Mouse (Mus musculus) neural tube, embryonic 13.5 days (tissue): ENCODE measurements around the gene Sp6. TPM values are rescaled to one million over a fixed set of nuclear protein-coding genes. Genes with fewer than 3 reads are reported as not detected.

Source experiments
- ATAC-seq: fragments of 200-750 bp; cut with Nextera tagmentation; 2 replicates; pipeline ENCODE4 v1.8.0; 2017; ENCODE audit warnings: low read depth, mild to moderate bottlenecking, moderate TSS enrichment, moderate library complexity
- H3K27ac ChIP-seq: fragments of 300-500 bp; sonication (generic); replicated peaks from 2 replicates; pipeline ENCODE4 v1.5.1; 2015; ENCODE audit warnings: moderate library complexity, mild to moderate bottlenecking, inconsistent platforms
- H3K27me3 ChIP-seq: fragments of 300-500 bp; sonication (generic); 2 replicates; pipeline ENCODE4 v1.6.1; 2015; ENCODE audit warnings: mild to moderate bottlenecking, inconsistent platforms
- H3K36me3 ChIP-seq: fragments of 300-500 bp; sonication (generic); 2 replicates; pipeline ENCODE4 v1.6.1; 2015; ENCODE audit warnings: mild to moderate bottlenecking, inconsistent platforms
- H3K4me1 ChIP-seq: fragments of 300-500 bp; sonication (generic); replicated peaks from 2 replicates; pipeline ENCODE4 v1.6.1; 2015; ENCODE audit warnings: inconsistent platforms
- H3K4me2 ChIP-seq: fragments of 300-500 bp; sonication (generic); 2 replicates; pipeline ENCODE4 v1.6.1; 2015; ENCODE audit warnings: inconsistent platforms, mild to moderate bottlenecking, moderate library complexity
- H3K4me3 ChIP-seq: fragments of 300-500 bp; sonication (generic); 2 replicates; pipeline ENCODE4 v1.5.1; 2015; ENCODE audit warnings: mild to moderate bottlenecking, inconsistent platforms
- H3K9ac ChIP-seq: fragments of 300-500 bp; sonication (generic); 2 replicates; pipeline ENCODE4 v1.6.1; 2015; ENCODE audit warnings: moderate library complexity, mild to moderate bottlenecking, inconsistent platforms
- H3K9me3 ChIP-seq: fragments of 300-500 bp; sonication (generic); 2 replicates; pipeline ENCODE4 v1.6.1; 2016; ENCODE audit warnings: inconsistent platforms
- WGBS: fragments of 180-500 bp; shearing (Covaris S2); methylation state at CpG from one replicate; pipeline ENCODE4 v1.1.7; 2015; 5-methylcytosine and 5-hydroxymethylcytosine counted together
- polyA plus RNA-seq: library from polyadenylated mRNA; unstranded; fragments of >200 nt; fragmentation: Nextera tagmentation; extraction: Ambion mirVana; gene quantifications from 2 replicates; pipeline ENCODE4 v1.2.1, GENCODE M21; 2015

Sp6 gene
- polyA plus RNA-seq, 1 experiment from 2014 or later: 0.29 TPM

- Histone ChIP-seq H3K36me3 (no peaks in the 10 kb centered on the region), H3K27me3 (no peaks in the 10 kb centered on the region), H3K27ac (no peak overlapping the region), H3K4me1 (peaks cover 10% of the 10 kb centered on the region), H3K4me3 (no peak overlapping the region), H3K9ac (no peak overlapping the region), H3K4me2 (no peak overlapping the region), H3K9me3 (no peaks in the 10 kb centered on the region)
- ATAC-seq: no peak
- 88% methylated on average over 12 of the region's 12 CpGs for WGBS
Observed at GRCm38 (mm10) chr11:97031977-97032376, 18.8 kb downstream of the Sp6 start.

- no peaks in the 10 kb centered on the region for H3K27me3 ChIP-seq
- no peaks in the 10 kb centered on the region for H3K9me3 ChIP-seq
- no peak overlapping the region for H3K4me2 ChIP-seq
- no peak for ATAC-seq
- H3K4me1 ChIP-seq: peaks cover 10% of the 10 kb centered on the region
- H3K36me3 ChIP-seq: no peaks in the 10 kb centered on the region
- no peak overlapping the region for H3K9ac ChIP-seq
- no peak overlapping the region for H3K27ac ChIP-seq
- no peak overlapping the region for H3K4me3 ChIP-seq
- 91% methylated on average over 4 of the region's 4 CpGs for WGBS
Observed at GRCm38 (mm10) chr11:97032499-97032898, 19.3 kb downstream of the Sp6 start.

GRCm38 (mm10) chr11:97033781-97034180 is 20.6 kb downstream of the Sp6 start:
- ATAC-seq: no peak
- Histone ChIP-seq H3K4me1 (peaks cover 10% of the 10 kb centered on the region), H3K36me3 (no peaks in the 10 kb centered on the region), H3K27ac (no peak overlapping the region), H3K27me3 (no peaks in the 10 kb centered on the region), H3K9me3 (no peaks in the 10 kb centered on the region), H3K9ac (0 out of 2 replicates have a peak overlapping the region, but pooled peaks have one; percentile 8), H3K4me3 (no peak overlapping the region), H3K4me2 (no peak overlapping the region)
- 98% methylated on average over 4 of the region's 4 CpGs for WGBS

GRCm38 (mm10) chr11:97036141-97036540 is 22.9 kb downstream of the Sp6 start:
- Histone ChIP-seq H3K27me3 (no peaks in the 10 kb centered on the region), H3K9ac (no peak overlapping the region), H3K27ac (no peak overlapping the region), H3K9me3 (no peaks in the 10 kb centered on the region), H3K4me1 (peaks cover 4% of the 10 kb centered on the region; the same call in 1 of the 2 replicates), H3K36me3 (no peaks in the 10 kb centered on the region), H3K4me3 (no peak overlapping the region), H3K4me2 (no peak overlapping the region)
- 83% methylated on average over 5 of the region's 5 CpGs for WGBS
- ATAC-seq: no peak

- H3K9ac ChIP-seq: no peak overlapping the region; the same call in 1 of the 2 replicates
- no peak overlapping the region for H3K4me2 ChIP-seq
- H3K27me3 ChIP-seq: no peaks in the 10 kb centered on the region
- 73% methylated on average over 7 of the region's 7 CpGs for WGBS
- H3K36me3 ChIP-seq: no peaks in the 10 kb centered on the region
- H3K9me3 ChIP-seq: no peaks in the 10 kb centered on the region
- no peak overlapping the region for H3K4me3 ChIP-seq
- peaks cover 19% of the 10 kb centered on the region for H3K4me1 ChIP-seq
- H3K27ac ChIP-seq: no peak overlapping the region
- no peak for ATAC-seq
Observed at GRCm38 (mm10) chr11:97038881-97039280, 25.7 kb downstream of the Sp6 start.

GRCm38 (mm10) chr11:97040301-97041021 is 27.3 kb downstream of the Sp6 start:
- peaks cover 12% of the 10 kb centered on the region for H3K36me3 ChIP-seq
- H3K9me3 ChIP-seq: no peaks in the 10 kb centered on the region
- no peaks in the 10 kb centered on the region for H3K27me3 ChIP-seq
- H3K4me2 ChIP-seq: peak overlapping the region; percentile 84
- WGBS: 57% methylated on average over 12 of the region's 12 CpGs
- peak overlapping the region; percentile 84 for H3K4me3 ChIP-seq
- H3K27ac ChIP-seq: no peak overlapping the region
- no peak for ATAC-seq
- peaks cover 19% of the 10 kb centered on the region for H3K4me1 ChIP-seq
- H3K9ac ChIP-seq: peak overlapping the region; percentile 58

- H3K4me3 ChIP-seq: peak within 1 kb of the TSS; percentile 84
- H3K27ac ChIP-seq: peak within 1 kb of the TSS; percentile 86
- H3K9me3 ChIP-seq: no peaks in the 10 kb centered on the region
- ATAC-seq: peak; percentile 89
- peaks cover 19% of the 10 kb centered on the region for H3K4me1 ChIP-seq
- H3K4me2 ChIP-seq: peak within 1 kb of the TSS; percentile 84
- WGBS: under 1% methylated on average over 44 of the region's 48 CpGs
- H3K9ac ChIP-seq: peak within 1 kb of the TSS; percentile 86
- no peaks in the 10 kb centered on the region for H3K27me3 ChIP-seq
- H3K36me3 ChIP-seq: peaks cover 16% of the 10 kb centered on the region
Observed at GRCm38 (mm10) chr11:97041022-97041899, 28.1 kb downstream of the Sp6 start, which contains the start of the genes Lrrc46 and Mrpl10. Lrrc46 (minus strand) TSS chr11:97041407. Mrpl10 (plus strand) TSS chr11:97041560.

- Histone ChIP-seq H3K9ac (no peak overlapping the region), H3K4me2 (no peak overlapping the region), H3K36me3 (peaks cover 38% of the 10 kb centered on the region), H3K9me3 (no peaks in the 10 kb centered on the region), H3K27me3 (no peaks in the 10 kb centered on the region), H3K4me1 (peaks cover 19% of the 10 kb centered on the region), H3K27ac (no peak overlapping the region), H3K4me3 (no peak overlapping the region)
- ATAC-seq: no peak
- 97% methylated on average over 8 of the region's 8 CpGs for WGBS
Observed at GRCm38 (mm10) chr11:97044902-97045301, 31.7 kb downstream of the Sp6 start.

- Histone ChIP-seq H3K9ac (no peak overlapping the region), H3K36me3 (peaks cover 38% of the 10 kb centered on the region), H3K9me3 (no peaks in the 10 kb centered on the region), H3K4me3 (no peak overlapping the region), H3K27ac (no peak overlapping the region), H3K4me2 (no peak overlapping the region), H3K4me1 (peaks cover 24% of the 10 kb centered on the region), H3K27me3 (no peaks in the 10 kb centered on the region)
- WGBS: 84% methylated on average over 7 of the region's 7 CpGs
- ATAC-seq: no peak
Observed at GRCm38 (mm10) chr11:97045861-97046260, 32.7 kb downstream of the Sp6 start.

GRCm38 (mm10) chr11:97048090-97048650 is 35.0 kb downstream of the Sp6 start:
- H3K4me3 ChIP-seq: no peak overlapping the region
- H3K36me3 ChIP-seq: peaks cover 46% of the 10 kb centered on the region
- H3K4me2 ChIP-seq: no peak overlapping the region
- no peak for ATAC-seq
- no peaks in the 10 kb centered on the region for H3K27me3 ChIP-seq
- peaks cover 29% of the 10 kb centered on the region for H3K4me1 ChIP-seq
- no peak overlapping the region for H3K27ac ChIP-seq
- H3K9ac ChIP-seq: no peak overlapping the region
- WGBS: 84% methylated on average over 8 of the region's 8 CpGs
- no peaks in the 10 kb centered on the region for H3K9me3 ChIP-seq

GRCm38 (mm10) chr11:97049492-97050085 is 36.4 kb downstream of the Sp6 start:
- Histone ChIP-seq H3K4me3 (no peak overlapping the region), H3K36me3 (peaks cover 53% of the 10 kb centered on the region), H3K4me2 (no peak overlapping the region), H3K4me1 (peaks cover 27% of the 10 kb centered on the region), H3K27me3 (no peaks in the 10 kb centered on the region), H3K9ac (peak overlapping the region; percentile 92; the same call in 1 of the 2 replicates), H3K27ac (no peak overlapping the region), H3K9me3 (no peaks in the 10 kb centered on the region)
- no peak for ATAC-seq
- WGBS: 82% methylated on average over 6 of the region's 6 CpGs
